Mouse (Mus musculus): ENCODE results near the gene Abcg1. TPM values are rescaled to one million over a fixed set of nuclear protein-coding genes. Genes with fewer than 3 reads are reported as not detected.

Abcg1 gene
- polyA plus RNA-seq, 1 experiment from 2014 or later = 6.3 TPM

DNA sequence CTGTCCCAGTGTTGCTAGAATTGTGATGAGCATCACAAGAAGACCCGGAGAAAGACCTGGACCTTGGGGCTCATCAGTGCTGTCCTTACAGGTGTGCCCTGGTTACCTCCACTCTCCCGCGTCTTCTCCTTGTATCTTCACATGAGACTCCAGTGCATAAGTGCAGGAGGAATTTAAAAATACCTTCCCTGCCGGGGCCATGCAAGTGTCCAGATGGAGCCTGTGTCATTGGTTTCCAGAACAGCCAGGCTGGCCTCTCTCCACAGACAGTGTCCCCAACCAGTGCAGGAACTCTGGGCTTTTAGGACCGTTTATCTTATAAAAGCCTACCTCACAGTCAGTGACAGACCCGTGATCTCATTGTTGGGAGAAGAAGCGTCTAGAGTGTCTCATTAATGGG lies 38.1 kb downstream of the Abcg1 start:
- Histone ChIP-seq H3K36me3 (ENCODE audit: control insufficient read depth, insufficient read depth, low read length) (no peaks in the 10 kb centered on the region), H3K27me3 (ENCODE audit: control insufficient read depth, insufficient read depth, low read length) (no peaks in the 10 kb centered on the region), H3K9me3 (ENCODE audit: control insufficient read depth, low read length) (no peaks in the 10 kb centered on the region), H3K4me1 (ENCODE audit: control insufficient read depth, insufficient read depth, low read length) (0 out of 2 replicates have a peak, but pooled peaks cover 3% of the 10 kb centered on the region), H3K9ac (ENCODE audit: low read length) (no peak overlapping the region), H3K4me3 (ENCODE audit: low read depth, low read length) (no peak overlapping the region), H3K27ac (replicated peaks; ENCODE audit: low read depth, low read length) (no peak overlapping the region), H3K4me2 (ENCODE audit: low read depth, severe bottlenecking) (no peak overlapping the region)
- ATAC-seq (ENCODE audit: insufficient number of reproducible peaks, low FRiP score, low TSS enrichment, low read depth) (no peak), DNase-seq (ENCODE audit: low spot score) (no peak)
- WGBS = 85% methylated on average over 7 of the region's 7 CpGs

DNA sequence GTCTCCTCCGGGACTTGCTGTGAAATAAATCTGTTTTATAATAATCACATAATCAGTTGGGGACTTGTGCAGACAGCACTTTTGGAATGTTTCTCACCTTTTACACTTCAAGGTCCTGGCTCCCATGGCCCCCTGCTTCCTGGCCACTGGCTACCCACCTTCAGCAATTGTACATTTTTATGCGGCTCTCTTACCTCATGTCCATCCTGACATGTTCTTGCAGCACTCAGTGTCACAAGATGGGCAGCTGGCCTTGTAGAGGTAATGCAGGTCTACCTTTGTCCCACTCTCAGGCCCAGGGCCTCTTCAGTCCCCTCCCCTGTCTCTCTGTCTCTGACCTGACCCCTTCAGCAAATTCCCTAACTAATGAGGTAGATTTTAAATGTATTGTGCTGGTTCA lies 39.4 kb downstream of the Abcg1 start:
- no peaks in the 10 kb centered on the region for H3K9me3 ChIP-seq (ENCODE audit: control insufficient read depth, low read length)
- H3K27ac ChIP-seq (replicated peaks; ENCODE audit: low read depth, low read length) = no peak overlapping the region
- 100% methylated on average over 2 of the region's 2 CpGs for WGBS
- no peaks in the 10 kb centered on the region for H3K27me3 ChIP-seq (ENCODE audit: control insufficient read depth, insufficient read depth, low read length)
- DNase-seq (ENCODE audit: low spot score) = no peak
- no peak overlapping the region for H3K4me3 ChIP-seq (ENCODE audit: low read depth, low read length)
- ATAC-seq (ENCODE audit: insufficient number of reproducible peaks, low FRiP score, low TSS enrichment, low read depth) = no peak
- H3K4me1 ChIP-seq (ENCODE audit: control insufficient read depth, insufficient read depth, low read length) = no peaks in the 10 kb centered on the region
- H3K36me3 ChIP-seq (ENCODE audit: control insufficient read depth, insufficient read depth, low read length) = no peaks in the 10 kb centered on the region
- H3K9ac ChIP-seq (ENCODE audit: low read length) = no peak overlapping the region
- H3K4me2 ChIP-seq (ENCODE audit: low read depth, severe bottlenecking) = no peak overlapping the region

GRCm38 (mm10) chr17:31098788-31099187 lies 41.3 kb downstream of the Abcg1 start:
- Histone ChIP-seq H3K27ac (replicated peaks; ENCODE audit: low read depth, low read length) (no peak overlapping the region), H3K9ac (ENCODE audit: low read length) (no peak overlapping the region), H3K36me3 (ENCODE audit: control insufficient read depth, insufficient read depth, low read length) (no peaks in the 10 kb centered on the region), H3K4me1 (ENCODE audit: control insufficient read depth, insufficient read depth, low read length) (no peaks in the 10 kb centered on the region), H3K27me3 (ENCODE audit: control insufficient read depth, insufficient read depth, low read length) (no peaks in the 10 kb centered on the region), H3K4me2 (ENCODE audit: low read depth, severe bottlenecking) (no peak overlapping the region), H3K4me3 (ENCODE audit: low read depth, low read length) (no peak overlapping the region), H3K9me3 (ENCODE audit: control insufficient read depth, low read length) (no peaks in the 10 kb centered on the region)
- no peak for ATAC-seq (ENCODE audit: insufficient number of reproducible peaks, low FRiP score, low TSS enrichment, low read depth)
- 81% methylated on average over 5 of the region's 5 CpGs for WGBS
- DNase-seq (ENCODE audit: low spot score) = no peak

GRCm38 (mm10) chr17:31103007-31103570 lies 45.6 kb downstream of the Abcg1 start:
- Histone ChIP-seq H3K36me3 (ENCODE audit: control insufficient read depth, insufficient read depth, low read length) (no peaks in the 10 kb centered on the region), H3K27ac (replicated peaks; ENCODE audit: low read depth, low read length) (no peak overlapping the region), H3K4me3 (ENCODE audit: low read depth, low read length) (no peak overlapping the region), H3K4me1 (ENCODE audit: control insufficient read depth, insufficient read depth, low read length) (no peaks in the 10 kb centered on the region), H3K9me3 (ENCODE audit: control insufficient read depth, low read length) (no peaks in the 10 kb centered on the region), H3K27me3 (ENCODE audit: control insufficient read depth, insufficient read depth, low read length) (no peaks in the 10 kb centered on the region), H3K4me2 (ENCODE audit: low read depth, severe bottlenecking) (no peak overlapping the region), H3K9ac (ENCODE audit: low read length) (no peak overlapping the region)
- WGBS = 86% methylated on average over 8 of the region's 8 CpGs
- ATAC-seq (ENCODE audit: insufficient number of reproducible peaks, low FRiP score, low TSS enrichment, low read depth) (no peak), DNase-seq (ENCODE audit: low spot score) (no peak)

DNA sequence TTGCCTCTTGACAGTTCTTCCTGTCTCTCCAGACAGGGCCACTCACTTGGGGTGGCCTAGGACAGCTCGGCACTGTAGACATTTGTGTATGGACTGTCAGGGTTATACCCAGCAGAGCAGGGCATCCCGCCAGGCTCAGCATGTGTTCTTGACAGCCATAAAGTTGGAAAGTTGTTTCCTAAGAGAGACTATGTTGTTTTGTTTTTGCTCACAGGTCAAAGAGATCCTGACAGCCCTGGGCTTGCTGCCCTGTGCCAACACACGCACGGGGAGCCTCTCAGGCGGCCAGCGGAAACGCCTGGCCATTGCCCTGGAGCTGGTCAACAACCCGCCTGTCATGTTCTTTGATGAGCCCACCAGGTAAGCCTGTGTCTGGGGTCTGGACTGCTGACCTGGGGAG lies 46.3 kb downstream of the Abcg1 start:
- Histone ChIP-seq H3K27me3 (ENCODE audit: control insufficient read depth, insufficient read depth, low read length) (no peaks in the 10 kb centered on the region), H3K9ac (ENCODE audit: low read length) (no peak overlapping the region), H3K4me3 (ENCODE audit: low read depth, low read length) (no peak overlapping the region), H3K4me1 (ENCODE audit: control insufficient read depth, insufficient read depth, low read length) (no peaks in the 10 kb centered on the region), H3K27ac (replicated peaks; ENCODE audit: low read depth, low read length) (no peak overlapping the region), H3K9me3 (ENCODE audit: control insufficient read depth, low read length) (no peaks in the 10 kb centered on the region), H3K36me3 (ENCODE audit: control insufficient read depth, insufficient read depth, low read length) (no peaks in the 10 kb centered on the region), H3K4me2 (ENCODE audit: low read depth, severe bottlenecking) (no peak overlapping the region)
- WGBS = 89% methylated on average over 8 of the region's 8 CpGs
- ATAC-seq (ENCODE audit: insufficient number of reproducible peaks, low FRiP score, low TSS enrichment, low read depth) (no peak), DNase-seq (ENCODE audit: low spot score) (no peak)

DNA sequence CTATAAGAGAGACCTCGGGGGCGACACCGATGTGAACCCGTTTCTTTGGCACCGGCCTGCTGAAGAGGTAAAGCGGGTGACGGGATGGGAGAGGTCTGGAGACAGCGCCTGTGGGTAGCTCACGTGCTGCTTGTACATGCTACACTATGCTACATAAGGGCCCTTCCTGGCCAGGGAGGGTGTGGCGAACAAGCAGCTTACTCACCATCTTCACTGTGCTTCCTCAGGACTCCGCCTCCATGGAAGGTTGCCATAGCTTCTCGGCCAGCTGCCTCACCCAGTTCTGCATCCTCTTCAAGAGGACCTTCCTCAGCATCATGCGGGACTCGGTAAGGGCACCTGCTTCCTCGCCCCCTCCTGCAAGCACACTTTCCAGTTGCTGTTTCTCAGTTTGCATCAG lies 50.9 kb downstream of the Abcg1 start:
- H3K4me2 ChIP-seq (ENCODE audit: low read depth, severe bottlenecking) = no peak overlapping the region
- whole genome bisulfite sequencing = 90% methylated on average over 15 of the region's 15 CpGs

GRCm38 (mm10) chr17:31113191-31113856 lies 55.8 kb downstream of the Abcg1 start:
- no peak overlapping the region for H3K4me3 ChIP-seq (ENCODE audit: low read depth, low read length)
- ATAC-seq (ENCODE audit: insufficient number of reproducible peaks, low FRiP score, low TSS enrichment, low read depth) (no peak), DNase-seq (ENCODE audit: low spot score) (no peak)
- H3K4me2 ChIP-seq (ENCODE audit: low read depth, severe bottlenecking) = no peak overlapping the region
- H3K27ac ChIP-seq (replicated peaks; ENCODE audit: low read depth, low read length) = no peak overlapping the region
- 68% methylated on average over 9 of the region's 9 CpGs for WGBS
- no peaks in the 10 kb centered on the region for H3K9me3 ChIP-seq (ENCODE audit: control insufficient read depth, low read length)
- H3K4me1 ChIP-seq (ENCODE audit: control insufficient read depth, insufficient read depth, low read length) = no peaks in the 10 kb centered on the region
- no peaks in the 10 kb centered on the region for H3K27me3 ChIP-seq (ENCODE audit: control insufficient read depth, insufficient read depth, low read length)
- no peak overlapping the region for H3K9ac ChIP-seq (ENCODE audit: low read length)
- no peaks in the 10 kb centered on the region for H3K36me3 ChIP-seq (ENCODE audit: control insufficient read depth, insufficient read depth, low read length)

More for the DNA sequence above, 50.9 kb downstream of the Abcg1 start:
- H3K9ac ChIP-seq (ENCODE audit: low read length) = no peak overlapping the region
- no peaks in the 10 kb centered on the region for H3K9me3 ChIP-seq (ENCODE audit: control insufficient read depth, low read length)
- DNase-seq (ENCODE audit: low spot score) (no peak), ATAC-seq (ENCODE audit: insufficient number of reproducible peaks, low FRiP score, low TSS enrichment, low read depth) (no peak)
- no peak overlapping the region for H3K27ac ChIP-seq (replicated peaks; ENCODE audit: low read depth, low read length)
- H3K4me3 ChIP-seq (ENCODE audit: low read depth, low read length) = no peak overlapping the region
- H3K27me3 ChIP-seq (ENCODE audit: control insufficient read depth, insufficient read depth, low read length) = no peaks in the 10 kb centered on the region
- H3K4me1 ChIP-seq (ENCODE audit: control insufficient read depth, insufficient read depth, low read length) = no peaks in the 10 kb centered on the region
- no peaks in the 10 kb centered on the region for H3K36me3 ChIP-seq (ENCODE audit: control insufficient read depth, insufficient read depth, low read length)

DNA sequence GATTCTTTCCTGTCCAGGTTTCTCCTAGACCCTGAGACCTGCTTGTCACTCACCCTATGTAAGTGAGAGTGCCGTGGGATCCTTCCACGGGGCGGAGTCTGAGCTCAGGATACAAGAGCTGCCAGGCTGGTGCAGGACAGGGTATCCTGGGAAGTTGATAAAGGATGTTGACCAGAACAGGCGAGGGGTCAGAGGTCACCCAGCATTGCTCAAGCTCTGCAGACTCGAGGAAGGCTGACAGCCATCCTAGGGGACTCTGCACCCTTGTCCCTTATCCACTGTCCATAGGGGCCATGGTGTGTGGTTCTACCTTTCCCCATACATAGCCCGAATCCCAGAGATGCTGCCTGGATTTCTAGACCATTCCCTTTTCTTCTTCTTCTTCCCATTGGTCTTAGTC lies 58.6 kb downstream of the Abcg1 start:
- H3K27me3 ChIP-seq (ENCODE audit: control insufficient read depth, insufficient read depth, low read length) = no peaks in the 10 kb centered on the region
- H3K27ac ChIP-seq (replicated peaks; ENCODE audit: low read depth, low read length) = no peak overlapping the region
- whole genome bisulfite sequencing = 54% methylated on average over 6 of the region's 6 CpGs
- ATAC-seq (ENCODE audit: insufficient number of reproducible peaks, low FRiP score, low TSS enrichment, low read depth) (no peak), DNase-seq (ENCODE audit: low spot score) (no peak)
- H3K9ac ChIP-seq (ENCODE audit: low read length) = no peak overlapping the region
- no peaks in the 10 kb centered on the region for H3K4me1 ChIP-seq (ENCODE audit: control insufficient read depth, insufficient read depth, low read length)
- no peak overlapping the region for H3K4me3 ChIP-seq (ENCODE audit: low read depth, low read length)
- no peak overlapping the region for H3K4me2 ChIP-seq (ENCODE audit: low read depth, severe bottlenecking)
- H3K36me3 ChIP-seq (ENCODE audit: control insufficient read depth, insufficient read depth, low read length) = no peaks in the 10 kb centered on the region
- no peaks in the 10 kb centered on the region for H3K9me3 ChIP-seq (ENCODE audit: control insufficient read depth, low read length)

DNA sequence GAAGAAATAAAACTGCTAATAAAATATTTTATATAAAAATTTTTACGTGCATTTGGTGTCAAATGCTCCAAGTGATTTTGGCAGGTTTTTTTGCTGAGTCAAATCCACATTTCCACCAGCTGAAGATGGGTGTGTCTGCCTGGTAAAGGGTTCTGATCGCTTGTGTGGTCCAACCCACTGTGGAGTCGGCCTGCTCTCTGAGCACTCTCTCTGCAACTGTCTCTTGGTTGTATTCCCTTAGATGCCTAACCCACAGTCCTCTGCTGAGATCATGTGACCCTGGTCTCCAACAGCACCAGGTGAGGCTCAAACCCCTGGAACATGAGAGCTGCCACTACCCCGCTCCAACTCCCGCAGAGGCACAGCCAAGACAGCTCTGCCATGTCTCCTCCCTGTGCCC lies 60.5 kb downstream of the Abcg1 start:
- DNase-seq (ENCODE audit: low spot score) (no peak), ATAC-seq (ENCODE audit: insufficient number of reproducible peaks, low FRiP score, low TSS enrichment, low read depth) (no peak)
- no peaks in the 10 kb centered on the region for H3K27me3 ChIP-seq (ENCODE audit: control insufficient read depth, insufficient read depth, low read length)
- WGBS = 81% methylated on average over 5 of the region's 5 CpGs
- H3K9ac ChIP-seq (ENCODE audit: low read length) = no peak overlapping the region
- H3K27ac ChIP-seq (replicated peaks; ENCODE audit: low read depth, low read length) = no peak overlapping the region
- H3K4me2 ChIP-seq (ENCODE audit: low read depth, severe bottlenecking) = no peak overlapping the region
- no peaks in the 10 kb centered on the region for H3K4me1 ChIP-seq (ENCODE audit: control insufficient read depth, insufficient read depth, low read length)
- H3K36me3 ChIP-seq (ENCODE audit: control insufficient read depth, insufficient read depth, low read length) = no peaks in the 10 kb centered on the region
- no peaks in the 10 kb centered on the region for H3K9me3 ChIP-seq (ENCODE audit: control insufficient read depth, low read length)
- H3K4me3 ChIP-seq (ENCODE audit: low read depth, low read length) = no peak overlapping the region
